Mouse (Mus musculus): ENCODE results near the gene Fbxl18.

Gene Fbxl18

DNA sequence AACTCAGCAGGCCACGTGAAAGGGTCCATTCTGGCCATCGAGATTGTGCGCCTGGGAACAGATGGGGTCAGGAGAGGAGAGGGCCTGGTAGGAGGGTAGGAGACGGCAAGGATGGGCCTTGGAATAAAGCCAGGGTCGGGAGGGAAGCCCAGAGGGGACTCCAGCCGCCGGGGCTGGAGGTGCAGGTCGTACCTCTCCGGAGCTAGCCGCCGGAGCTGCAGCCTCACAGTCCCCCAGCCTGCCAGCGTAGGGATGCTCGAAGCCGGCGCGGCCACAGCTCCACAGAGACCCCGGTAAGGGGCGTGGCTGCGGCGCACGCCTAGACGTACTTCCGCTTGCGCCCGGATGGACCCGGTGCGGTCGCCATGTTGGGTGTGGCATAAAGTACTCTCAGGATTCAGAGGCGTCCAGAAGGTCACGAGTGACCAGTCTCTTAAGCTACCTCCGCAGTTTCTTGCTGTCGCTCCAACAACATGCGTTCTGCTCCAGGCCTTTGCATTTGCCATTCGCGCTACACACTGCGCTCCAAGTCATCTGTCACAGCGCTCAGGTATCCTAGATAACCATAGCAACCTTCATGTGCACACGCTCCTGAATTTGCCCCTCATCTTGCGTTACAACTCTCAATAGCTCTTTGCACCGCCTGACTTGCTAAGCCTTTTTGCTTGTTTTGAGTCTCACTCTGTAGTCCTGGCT, at the start of gene Fbxl18:
Gene Fbxl18, minus strand, starts transcription at position 504 of the 696 bp plus-strand sequence.
- peak; percentile 89 for DNase-seq

DNA sequence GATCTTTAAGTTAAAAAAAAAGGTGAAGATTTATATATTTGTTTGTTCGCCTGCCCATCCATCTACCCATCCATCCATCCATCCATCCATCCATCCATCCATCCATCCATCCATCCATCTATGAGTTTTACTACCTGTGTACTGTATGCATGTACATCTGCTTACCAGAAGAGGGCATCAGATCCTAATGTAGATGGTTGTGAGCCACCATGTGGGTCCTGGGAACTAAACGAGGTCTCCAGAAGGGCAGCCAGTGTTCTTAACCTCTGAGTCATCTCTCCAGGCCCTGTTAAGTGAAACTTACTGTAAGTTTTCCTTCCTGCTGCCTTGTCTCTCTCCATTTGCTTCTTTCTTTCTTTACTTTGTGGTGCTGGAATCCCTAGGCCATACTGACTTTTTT, 45.2 kb upstream of the Fbxl18 start:
- no peak for DNase-seq

- DNase-seq: peak; percentile 34
Observed at GRCm38 (mm10) chr5:142937956-142938727, 42.9 kb upstream of the Fbxl18 start.

- DNase-seq: peak; percentile 79
Observed at GRCm38 (mm10) chr5:142936336-142936719, 41.1 kb upstream of the Fbxl18 start.

GRCm38 (mm10) chr5:142935642-142936335, 40.6 kb upstream of the Fbxl18 start:
- peak; percentile 85 for DNase-seq

- DNase-seq: no peak
Observed at GRCm38 (mm10) chr5:142932731-142933130, 37.5 kb upstream of the Fbxl18 start.

- peak; percentile 86 for DNase-seq
Observed at GRCm38 (mm10) chr5:142932084-142932685, 37.0 kb upstream of the Fbxl18 start.

DNA sequence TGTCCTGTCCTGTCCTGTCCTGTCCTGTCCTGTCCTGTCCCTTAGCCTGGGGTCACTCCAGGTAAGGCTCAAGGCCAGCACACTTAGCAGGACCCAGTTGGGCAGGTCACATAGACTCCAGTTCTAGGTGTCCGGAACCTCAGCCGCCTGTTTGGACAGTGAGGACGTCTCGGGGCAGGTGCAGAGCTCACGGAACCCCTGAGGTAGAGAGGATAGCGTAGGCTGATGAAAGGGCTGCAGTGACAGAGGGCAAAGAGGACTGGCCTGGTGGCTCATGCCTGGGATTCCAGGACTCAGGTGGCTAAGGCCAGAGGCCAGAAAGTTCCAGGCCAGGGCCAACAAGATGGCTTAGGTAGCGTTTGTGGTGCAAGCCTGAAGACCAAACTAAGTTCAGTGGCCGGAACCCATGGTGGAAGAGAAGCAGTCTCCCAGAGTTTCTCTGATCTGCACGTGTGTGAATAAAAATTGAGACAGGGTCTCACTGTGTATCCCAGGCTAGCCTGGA, 36.1 kb upstream of the Fbxl18 start:
- no peak for DNase-seq

GRCm38 (mm10) chr5:142929400-142929752, 34.2 kb upstream of the Fbxl18 start:
- no peak for DNase-seq

GRCm38 (mm10) chr5:142928749-142929399, 33.7 kb upstream of the Fbxl18 start:
- peak; percentile 88 for DNase-seq

GRCm38 (mm10) chr5:142927341-142927930, 32.2 kb upstream of the Fbxl18 start:
- no peak for DNase-seq

DNA sequence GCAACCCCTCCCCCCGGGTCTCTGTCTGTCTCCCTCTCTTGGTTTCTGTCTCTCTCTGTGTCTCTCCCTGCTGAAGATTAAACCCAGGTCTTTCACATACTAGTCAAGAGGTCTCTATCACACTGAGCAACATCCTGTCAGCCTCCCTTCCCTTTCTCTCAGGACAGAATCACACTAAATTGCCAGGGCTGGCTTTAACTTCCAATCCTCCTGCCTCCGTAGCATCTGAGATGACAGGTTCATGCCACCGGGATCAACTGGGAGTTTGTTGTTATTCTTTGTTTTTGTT, 31.7 kb upstream of the Fbxl18 start:
- no peak for DNase-seq

DNA sequence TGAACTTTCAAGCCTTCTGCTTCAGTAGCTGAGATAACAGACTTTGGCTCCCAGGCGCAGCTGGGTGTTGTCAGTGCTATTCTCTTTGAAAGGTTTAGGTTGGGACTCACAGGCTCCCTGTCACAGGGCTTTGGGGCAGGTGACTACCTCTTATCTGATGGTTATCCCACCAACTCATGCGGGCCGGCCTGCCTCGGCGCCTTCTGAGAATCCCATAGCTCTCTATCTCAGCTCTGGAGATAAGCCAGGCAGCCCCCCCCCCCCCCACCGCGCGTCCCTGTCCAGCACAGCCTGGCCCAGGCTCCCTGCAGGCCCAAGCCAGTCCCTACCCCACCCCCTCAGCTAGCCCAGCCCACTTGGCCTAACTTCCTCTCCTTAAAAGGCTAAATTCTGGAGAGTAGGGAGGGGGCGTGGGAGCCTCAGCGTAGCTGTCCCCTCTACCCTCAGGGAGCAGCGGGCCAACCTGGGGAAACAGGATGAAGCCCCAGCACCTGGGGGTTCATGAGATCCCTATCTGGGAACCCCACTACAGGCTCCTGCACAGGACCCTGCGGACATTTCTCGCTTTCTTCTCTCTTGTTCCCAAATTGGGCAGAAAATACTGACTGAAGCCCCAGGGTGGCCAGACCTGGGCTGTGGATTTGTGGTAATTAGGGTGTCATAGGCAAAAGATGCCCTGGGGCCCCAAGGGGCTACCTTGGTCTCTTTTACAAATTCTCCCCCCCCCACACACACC, 31.2 kb upstream of the Fbxl18 start:
- DNase-seq: no peak

DNA sequence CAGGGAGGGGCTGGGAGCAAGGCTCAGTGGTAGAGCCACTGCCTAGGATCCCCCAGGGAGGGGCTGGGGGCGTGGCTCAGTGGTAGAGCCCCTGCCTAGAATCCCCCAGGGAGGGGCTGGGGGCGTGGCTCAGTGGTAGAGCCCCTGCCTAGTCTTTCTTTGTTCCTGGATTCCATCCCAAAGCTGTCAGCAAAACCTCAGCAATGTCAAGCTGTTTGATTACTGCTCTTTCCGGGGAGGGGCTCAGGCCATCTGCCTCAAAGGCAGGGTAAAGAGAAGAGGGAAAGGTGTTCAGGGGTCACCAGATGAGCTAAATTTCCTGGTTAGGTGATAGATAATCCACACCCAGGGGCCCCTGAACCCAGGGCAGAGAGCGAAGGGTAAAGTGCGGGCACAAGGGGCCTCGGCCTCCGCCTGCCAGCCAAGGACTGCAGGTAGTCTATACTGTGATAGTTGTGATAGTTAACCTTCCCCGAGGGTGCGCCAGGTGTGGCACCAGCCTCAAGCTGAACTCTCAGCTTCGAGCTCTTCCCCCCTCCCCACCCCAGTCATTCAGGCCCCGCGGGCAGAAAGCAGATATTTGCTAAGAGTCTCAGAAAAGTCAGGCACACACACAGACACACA, 29.2 kb upstream of the Fbxl18 start:
- DNase-seq: no peak

GRCm38 (mm10) chr5:142923781-142924180, 28.6 kb upstream of the Fbxl18 start:
- no peak for DNase-seq

DNA sequence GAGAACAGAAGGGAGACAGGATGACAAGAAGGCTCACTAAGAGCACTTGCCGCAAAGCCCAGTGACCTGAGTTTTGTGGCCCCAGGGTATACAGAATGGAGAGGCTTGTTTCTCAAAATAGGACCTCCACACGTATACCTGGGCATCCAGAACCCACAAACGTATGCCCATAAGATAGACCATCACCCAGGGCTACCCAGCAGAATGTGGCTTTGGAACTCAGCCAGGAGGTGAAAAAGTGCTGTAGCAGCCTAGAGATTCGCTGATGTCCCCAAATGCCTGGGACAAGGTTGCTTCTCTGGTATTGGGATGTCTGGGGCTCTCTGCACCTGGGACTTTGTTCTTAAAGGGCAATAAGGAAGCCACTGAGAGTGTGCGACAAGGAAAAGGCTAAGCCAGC, 27.0 kb upstream of the Fbxl18 start:
- no peak for DNase-seq

DNA sequence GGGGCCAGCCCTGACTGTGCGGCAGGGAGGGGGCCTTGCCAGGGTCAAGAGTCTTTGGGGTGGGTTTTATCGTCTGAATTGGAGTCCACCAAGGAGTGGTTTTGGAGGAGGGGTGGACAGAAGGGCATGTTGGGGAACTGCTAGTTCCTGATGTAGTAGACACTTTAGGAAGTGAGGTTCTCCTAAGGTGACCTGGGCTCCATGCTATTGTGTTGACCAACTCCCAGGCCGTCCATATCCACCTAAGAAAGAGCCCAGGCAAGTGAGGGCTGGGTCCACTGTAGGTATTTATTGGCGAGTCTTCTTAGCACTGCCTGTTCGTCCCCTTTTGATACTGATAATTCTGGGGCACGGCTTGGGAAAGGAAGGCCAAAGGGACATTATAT, 25.8 kb upstream of the Fbxl18 start:
- DNase-seq: no peak

- peak; percentile 69 for DNase-seq
Observed at GRCm38 (mm10) chr5:142920311-142921073, 25.3 kb upstream of the Fbxl18 start.

DNA sequence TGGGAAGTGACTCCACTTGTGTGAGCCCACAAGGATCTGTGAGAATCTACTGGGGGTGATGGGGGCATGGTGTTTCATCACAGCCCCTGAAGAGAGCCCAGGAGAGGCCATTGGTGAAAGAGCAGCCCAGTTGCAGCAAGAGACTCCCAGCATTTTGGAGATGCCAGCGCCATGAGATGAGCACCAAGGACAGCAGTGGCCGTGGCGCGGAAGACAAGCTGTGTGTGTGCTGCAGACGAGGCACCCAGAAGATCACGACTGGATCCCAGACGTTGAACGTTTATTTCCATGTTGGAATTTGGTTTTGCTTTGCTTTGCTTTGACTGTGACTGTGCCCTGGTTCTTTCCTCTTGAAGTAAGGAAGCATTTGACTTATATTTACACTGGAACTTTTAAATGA, 22.2 kb upstream of the Fbxl18 start:
- no peak for DNase-seq

DNA sequence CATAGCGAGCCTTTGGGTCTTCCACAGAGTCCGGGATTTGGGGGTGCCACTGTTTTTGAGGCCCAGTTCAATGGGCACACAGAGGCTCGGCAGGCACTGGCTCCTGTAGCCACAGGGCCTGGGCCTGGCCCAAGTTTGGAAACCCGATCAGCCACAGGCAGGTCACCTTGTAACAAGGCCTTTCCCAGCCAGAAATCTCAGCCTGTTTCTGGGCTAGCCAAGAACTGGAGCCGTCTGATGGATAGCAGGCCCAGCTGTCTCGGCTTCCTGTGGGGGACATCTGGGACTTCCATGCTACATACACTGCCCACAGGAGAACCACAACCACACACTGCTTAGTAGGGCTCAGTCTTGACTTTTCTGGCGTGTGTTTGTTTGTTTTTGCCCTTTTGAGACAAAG, 21.4 kb upstream of the Fbxl18 start:
- DNase-seq: no peak

DNA sequence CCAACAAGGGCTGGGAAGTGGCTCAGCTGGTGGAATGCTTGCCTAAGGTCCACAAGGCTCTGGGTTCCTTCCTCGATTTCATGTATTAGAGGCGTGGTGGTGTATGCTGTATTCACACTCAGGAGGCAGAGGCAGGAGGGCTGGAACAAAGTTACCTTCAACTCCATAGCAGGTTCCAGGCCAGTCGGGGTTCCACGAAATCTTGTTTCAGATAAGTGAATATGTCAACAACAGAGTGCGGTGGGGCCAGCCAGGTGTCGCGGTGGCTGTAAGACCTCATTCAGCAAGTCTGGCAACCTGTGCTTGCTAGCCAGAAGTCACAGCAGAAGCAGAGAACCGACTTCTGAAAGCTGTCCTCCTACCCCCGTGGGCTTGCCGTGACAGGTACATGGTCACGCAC, 20.0 kb upstream of the Fbxl18 start:
- DNase-seq: no peak
